Mouse (Mus musculus): Measurements from ENCODE around the gene Car10. TPM values are rescaled to one million over a fixed set of nuclear protein-coding genes. Genes with fewer than 3 reads are reported as not detected.

Car10 gene
- polyA plus RNA-seq, 1 experiment: not detected

- H3K27ac ChIP-seq (ENCODE audit: insufficient read depth, low read depth, low read length): no peak overlapping the region
- H3K4me3 ChIP-seq (ENCODE audit: insufficient read depth, low read length): no peak overlapping the region
- H3K4me1 ChIP-seq (ENCODE audit: control insufficient read depth, insufficient read depth, low read length): no peaks in the 10 kb centered on the region
- no peak for TF ChIP-seq CTCF (IDR thresholded peaks at IDR 0.05; ENCODE audit: low read depth, low read length)
Measured at GRCm38 (mm10) chr11:93144544-93144943, 46.7 kb downstream of the Car10 start.

- Histone ChIP-seq H3K27ac (ENCODE audit: insufficient read depth, low read depth, low read length) (no peak overlapping the region), H3K4me3 (ENCODE audit: insufficient read depth, low read length) (no peak overlapping the region), H3K4me1 (ENCODE audit: control insufficient read depth, insufficient read depth, low read length) (no peaks in the 10 kb centered on the region)
- TF ChIP-seq POLR2A (IDR thresholded peaks at IDR 0.05; ENCODE audit: borderline replicate concordance, low read depth, low read length): no peak
- TF ChIP-seq CTCF (IDR thresholded peaks at IDR 0.05; ENCODE audit: low read depth, low read length): no peak
Measured at GRCm38 (mm10) chr11:93154910-93155309, 57.1 kb downstream of the Car10 start.

- TF ChIP-seq CTCF (IDR thresholded peaks at IDR 0.05; ENCODE audit: low read depth, low read length): no peak
- TF ChIP-seq POLR2A (IDR thresholded peaks at IDR 0.05; ENCODE audit: borderline replicate concordance, low read depth, low read length): no peak
- H3K27ac ChIP-seq (ENCODE audit: insufficient read depth, low read depth, low read length): no peak overlapping the region
- no peak overlapping the region for H3K4me3 ChIP-seq (ENCODE audit: insufficient read depth, low read length)
- no peaks in the 10 kb centered on the region for H3K4me1 ChIP-seq (ENCODE audit: control insufficient read depth, insufficient read depth, low read length)
Measured at GRCm38 (mm10) chr11:93172430-93172829, 74.6 kb downstream of the Car10 start.

GRCm38 (mm10) chr11:93173533-93174308, 75.9 kb downstream of the Car10 start:
- Histone ChIP-seq H3K4me1 (ENCODE audit: control insufficient read depth, insufficient read depth, low read length) (no peaks in the 10 kb centered on the region), H3K27ac (ENCODE audit: insufficient read depth, low read depth, low read length) (no peak overlapping the region), H3K4me3 (ENCODE audit: insufficient read depth, low read length) (no peak overlapping the region)
- TF ChIP-seq POLR2A (IDR thresholded peaks at IDR 0.05; ENCODE audit: borderline replicate concordance, low read depth, low read length) (no peak), CTCF (IDR thresholded peaks at IDR 0.05; ENCODE audit: low read depth, low read length) (no peak)

GRCm38 (mm10) chr11:93185477-93185876, 87.6 kb downstream of the Car10 start:
- H3K27ac ChIP-seq (ENCODE audit: insufficient read depth, low read depth, low read length): no peak overlapping the region
- H3K4me3 ChIP-seq (ENCODE audit: insufficient read depth, low read length): no peak overlapping the region
- TF ChIP-seq POLR2A (IDR thresholded peaks at IDR 0.05; ENCODE audit: borderline replicate concordance, low read depth, low read length) (no peak), CTCF (IDR thresholded peaks at IDR 0.05; ENCODE audit: low read depth, low read length) (no peak)
- no peaks in the 10 kb centered on the region for H3K4me1 ChIP-seq (ENCODE audit: control insufficient read depth, insufficient read depth, low read length)

GRCm38 (mm10) chr11:93186163-93186562, 88.3 kb downstream of the Car10 start:
- H3K27ac ChIP-seq (ENCODE audit: insufficient read depth, low read depth, low read length): no peak overlapping the region
- no peak overlapping the region for H3K4me3 ChIP-seq (ENCODE audit: insufficient read depth, low read length)
- TF ChIP-seq CTCF (IDR thresholded peaks at IDR 0.05; ENCODE audit: low read depth, low read length) (no peak), POLR2A (IDR thresholded peaks at IDR 0.05; ENCODE audit: borderline replicate concordance, low read depth, low read length) (no peak)
- H3K4me1 ChIP-seq (ENCODE audit: control insufficient read depth, insufficient read depth, low read length): no peaks in the 10 kb centered on the region

GRCm38 (mm10) chr11:93188621-93189020, 90.8 kb downstream of the Car10 start:
- no peak overlapping the region for H3K27ac ChIP-seq (ENCODE audit: insufficient read depth, low read depth, low read length)
- TF ChIP-seq POLR2A (IDR thresholded peaks at IDR 0.05; ENCODE audit: borderline replicate concordance, low read depth, low read length): no peak
- no peak for TF ChIP-seq CTCF (IDR thresholded peaks at IDR 0.05; ENCODE audit: low read depth, low read length)
- H3K4me3 ChIP-seq (ENCODE audit: insufficient read depth, low read length): no peak overlapping the region
- H3K4me1 ChIP-seq (ENCODE audit: control insufficient read depth, insufficient read depth, low read length): no peaks in the 10 kb centered on the region

GRCm38 (mm10) chr11:93200046-93200445, 102.2 kb downstream of the Car10 start:
- no peak overlapping the region for H3K27ac ChIP-seq (ENCODE audit: insufficient read depth, low read depth, low read length)
- H3K4me1 ChIP-seq (ENCODE audit: control insufficient read depth, insufficient read depth, low read length): no peaks in the 10 kb centered on the region
- TF ChIP-seq CTCF (IDR thresholded peaks at IDR 0.05; ENCODE audit: low read depth, low read length) (no peak), POLR2A (IDR thresholded peaks at IDR 0.05; ENCODE audit: borderline replicate concordance, low read depth, low read length) (no peak)

GRCm38 (mm10) chr11:93217457-93217856, 119.6 kb downstream of the Car10 start:
- Histone ChIP-seq H3K4me3 (ENCODE audit: insufficient read depth, low read length) (no peak overlapping the region), H3K4me1 (ENCODE audit: control insufficient read depth, insufficient read depth, low read length) (no peaks in the 10 kb centered on the region)
- TF ChIP-seq CTCF (IDR thresholded peaks at IDR 0.05; ENCODE audit: low read depth, low read length): no peak
- no peak for TF ChIP-seq POLR2A (IDR thresholded peaks at IDR 0.05; ENCODE audit: borderline replicate concordance, low read depth, low read length)

More at GRCm38 (mm10) chr11:93200046-93200445, 102.2 kb downstream of the Car10 start:
- no peak overlapping the region for H3K4me3 ChIP-seq (ENCODE audit: insufficient read depth, low read length)

GRCm38 (mm10) chr11:93230057-93230456, 132.2 kb downstream of the Car10 start:
- H3K4me1 ChIP-seq (ENCODE audit: control insufficient read depth, insufficient read depth, low read length): no peaks in the 10 kb centered on the region
- H3K27ac ChIP-seq (ENCODE audit: insufficient read depth, low read depth, low read length): no peak overlapping the region
- no peak overlapping the region for H3K4me3 ChIP-seq (ENCODE audit: insufficient read depth, low read length)
- TF ChIP-seq CTCF (IDR thresholded peaks at IDR 0.05; ENCODE audit: low read depth, low read length): no peak
- TF ChIP-seq POLR2A (IDR thresholded peaks at IDR 0.05; ENCODE audit: borderline replicate concordance, low read depth, low read length): no peak

More at GRCm38 (mm10) chr11:93217457-93217856, 119.6 kb downstream of the Car10 start:
- H3K27ac ChIP-seq (ENCODE audit: insufficient read depth, low read depth, low read length): no peak overlapping the region

Data from bone marrow macrophage, adult 2 months (primary cell).